ENCODE assay signal across 14 mouse cellular contexts in the genomic region with DNA sequence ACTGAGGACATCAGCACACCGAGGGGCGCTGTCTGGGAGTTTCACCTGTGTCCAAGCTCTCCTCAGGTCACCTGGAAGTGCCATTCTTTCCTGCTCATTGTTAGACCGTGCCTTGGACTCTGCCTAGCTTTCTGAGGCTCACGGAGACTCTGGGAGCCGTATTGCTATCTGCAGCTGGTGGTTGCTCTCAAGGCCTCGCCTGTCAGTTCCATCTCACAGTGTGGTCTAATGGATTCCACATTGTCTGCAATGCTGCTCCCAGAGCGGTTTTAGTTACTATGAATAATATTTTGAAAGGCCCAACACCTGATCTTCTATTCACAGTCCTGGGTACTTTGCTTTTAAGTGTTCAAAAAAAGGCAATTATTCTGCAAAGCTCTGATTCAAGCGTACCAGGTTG.
DNase-seq lines count a peak whose midpoint lies in the region; ATAC-seq lines count a peak whose summit lies in the region.
"Had no signal": no experiment of that assay in that cellular context is flagged by ENCODE, and none has a peak within 500 bp of the region (broad histone marks: within the 10 kb centered on the region; RNA-seq: fewer than 3 reads in every experiment).

No protein-coding gene starts in this region.

- peak; percentile 48 for ATAC-seq in midbrain, embryonic 16.5 days
- ATAC-seq in embryonic facial prominence, embryonic 12.5 days (ENCODE audit: insufficient number of reproducible peaks, insufficient read depth, low FRiP score, low TSS enrichment), result no peak
- ATAC-seq in frontal cortex, adult (ENCODE audit: low TSS enrichment), result no peak
- ATAC-seq: liver, postnatal 0 days had no signal

- no peaks in the 10 kb centered on the region for H3K9me3 ChIP-seq in midbrain, embryonic 16.5 days (replicated peaks; ENCODE audit: control insufficient read depth, low read length, poor library complexity, severe bottlenecking)
- H3K9me3 ChIP-seq in midbrain, embryonic 10.5 days (replicated peaks), result no peaks in the 10 kb centered on the region
- H3K9me3 ChIP-seq in embryonic facial prominence, embryonic 12.5 days, result no peaks in the 10 kb centered on the region
- H3K9me3 ChIP-seq: forebrain, embryonic 12.5 days; heart, embryonic 12.5 days had no signal

- no peaks in the 10 kb centered on the region for H3K27me3 ChIP-seq in midbrain, embryonic 16.5 days (ENCODE audit: control insufficient read depth, insufficient read depth, low read depth, low read length)
- H3K27me3 ChIP-seq in midbrain, embryonic 10.5 days (ENCODE audit: low read depth, poor library complexity, severe bottlenecking), result no peaks in the 10 kb centered on the region
- no peaks in the 10 kb centered on the region for H3K27me3 ChIP-seq in embryonic facial prominence, embryonic 12.5 days
- H3K27me3 ChIP-seq: forebrain, embryonic 12.5 days; heart, embryonic 12.5 days had no signal

- no peaks in the 10 kb centered on the region for H3K36me3 ChIP-seq in midbrain, embryonic 16.5 days (ENCODE audit: control insufficient read depth, insufficient read depth, low read length)
- H3K36me3 ChIP-seq in midbrain, embryonic 10.5 days, result no peaks in the 10 kb centered on the region
- H3K36me3 ChIP-seq in embryonic facial prominence, embryonic 12.5 days, result no peaks in the 10 kb centered on the region
- H3K36me3 ChIP-seq: forebrain, embryonic 12.5 days; heart, embryonic 12.5 days had no signal

- no peak overlapping the region for H3K27ac ChIP-seq in midbrain, embryonic 16.5 days (ENCODE audit: low read length)
- H3K27ac ChIP-seq in midbrain, embryonic 10.5 days (replicated peaks), result no peak overlapping the region
- peak overlapping the region; percentile 46; the same call in 1 of the 2 replicates for H3K27ac ChIP-seq in embryonic facial prominence, embryonic 12.5 days
- H3K27ac ChIP-seq: forebrain, embryonic 12.5 days had no signal

- H3K4me1 ChIP-seq in midbrain, embryonic 16.5 days (ENCODE audit: control insufficient read depth, insufficient read depth, low read length), result no peaks in the 10 kb centered on the region
- no peaks in the 10 kb centered on the region for H3K4me1 ChIP-seq in midbrain, embryonic 10.5 days
- H3K4me1 ChIP-seq in embryonic facial prominence, embryonic 12.5 days, result peaks cover 21% of the 10 kb centered on the region
- H3K4me1 ChIP-seq: forebrain, embryonic 12.5 days; heart, embryonic 12.5 days had no signal

- 62% methylated on average over 8 of the region's 8 CpGs for WGBS in midbrain, embryonic 16.5 days
- WGBS in midbrain, embryonic 10.5 days, result 68% methylated on average over 8 of the region's 8 CpGs
- WGBS in embryonic facial prominence, embryonic 12.5 days, result 29% methylated on average over 8 of the region's 8 CpGs

- DNase-seq in heart, adult 11 months, result peak; percentile 91
- DNase-seq in heart, postnatal 36 days, result no peak
- DNase-seq in midbrain, embryonic 10.5 days (ENCODE audit: low spot score), result no peak
- DNase-seq in retina, embryonic 14.5 days (ENCODE audit: low spot score), result peak; percentile 12
- DNase-seq: cerebellum, adult 18-20 months; kidney, adult 8-10 months; liver, postnatal 0 days; thymus, adult 2 months had no signal

- H3K4me2 ChIP-seq in midbrain, embryonic 16.5 days (ENCODE audit: low read length), result no peak overlapping the region
- H3K4me2 ChIP-seq in embryonic facial prominence, embryonic 12.5 days (replicated peaks), result 0 out of 2 replicates have a peak overlapping the region, but pooled peaks have one; percentile 4
- H3K4me2 ChIP-seq: forebrain, embryonic 12.5 days; heart, embryonic 12.5 days had no signal

- no peak overlapping the region for H3K9ac ChIP-seq in midbrain, embryonic 16.5 days (ENCODE audit: low read depth, low read length)
- H3K9ac ChIP-seq in embryonic facial prominence, embryonic 12.5 days, result no peak overlapping the region
- H3K9ac ChIP-seq: forebrain, embryonic 12.5 days; heart, embryonic 12.5 days; liver, postnatal 0 days had no signal

- intact Hi-C loops in heart, postnatal 36 days (cut with DNase I), result no loop called here

- H3K4me3 ChIP-seq in midbrain, embryonic 16.5 days (ENCODE audit: low read depth, low read length), result no peak overlapping the region
- no peak overlapping the region for H3K4me3 ChIP-seq in midbrain, embryonic 10.5 days
- no peak overlapping the region for H3K4me3 ChIP-seq in embryonic facial prominence, embryonic 12.5 days
- H3K4me3 ChIP-seq: forebrain, embryonic 12.5 days; heart, embryonic 12.5 days; myocyte had no signal

Comparison
In these comparisons a context has a peak if more than half of its experiments do, and no peak if none do; other contexts are left out.
1. DNase-seq: peak in heart, adult 11 months (single experiment) and retina, embryonic 14.5 days (single experiment); none in heart, postnatal 36 days (0 of 2) and midbrain, embryonic 10.5 days (single experiment).